Mouse (Mus musculus) forebrain, embryonic 13.5 days (tissue): Measurements from ENCODE around the gene Nudc. TPM values are rescaled to one million over a fixed set of nuclear protein-coding genes. Genes with fewer than 3 reads are reported as not detected.

Source experiments
- ATAC-seq: fragments of 200-750 bp; cut with Nextera tagmentation; 2 replicates; pipeline ENCODE4 v1.8.0; 2017
- H3K27ac ChIP-seq: fragments of 300-500 bp; sonication (generic); 2 replicates; pipeline ENCODE4 v1.5.1; 2015; ENCODE audit warnings: inconsistent platforms, mild to moderate bottlenecking, moderate library complexity
- H3K27me3 ChIP-seq: fragments of 300-500 bp; sonication (generic); 2 replicates; pipeline ENCODE4 v1.6.1; 2015; ENCODE audit warnings: mild to moderate bottlenecking, inconsistent platforms
- H3K36me3 ChIP-seq: fragments of 300-500 bp; sonication (generic); 2 replicates; pipeline ENCODE4 v1.6.1; 2015; ENCODE audit warnings: mild to moderate bottlenecking, inconsistent platforms; ENCODE audit not compliant: poor library complexity, severe bottlenecking
- H3K4me1 ChIP-seq: fragments of 300-500 bp; sonication (generic); 2 replicates; pipeline ENCODE4 v1.6.1; 2015; ENCODE audit warnings: inconsistent platforms
- H3K4me2 ChIP-seq: fragments of 300-500 bp; sonication (generic); 2 replicates; pipeline ENCODE4 v1.6.1; 2015; ENCODE audit warnings: inconsistent platforms, mild to moderate bottlenecking, moderate library complexity
- H3K4me3 ChIP-seq: fragments of 300-500 bp; sonication (generic); 2 replicates; pipeline ENCODE4 v1.5.1; 2015; ENCODE audit warnings: mild to moderate bottlenecking, inconsistent platforms
- H3K9ac ChIP-seq: fragments of 300-500 bp; sonication (generic); 2 replicates; pipeline ENCODE4 v1.6.1; 2015; ENCODE audit warnings: mild to moderate bottlenecking, inconsistent platforms
- H3K9me3 ChIP-seq: fragments of 300-500 bp; sonication (generic); replicated peaks from 2 replicates; pipeline ENCODE4 v1.6.1; 2016; ENCODE audit warnings: inconsistent platforms
- WGBS: fragments of 180-500 bp; shearing (Covaris S2); methylation state at CpG from one replicate; pipeline ENCODE4 v1.1.7; 2015; 5-methylcytosine and 5-hydroxymethylcytosine counted together
- polyA plus RNA-seq: library from polyadenylated mRNA; unstranded; fragments of >200 nt; fragmentation: Nextera tagmentation; extraction: Ambion mirVana; gene quantifications from 2 replicates; pipeline ENCODE4 v1.2.1, GENCODE M21; 2015

The Nudc gene
- polyA plus RNA-seq, 1 experiment from 2014 or later, result 312 TPM

- WGBS, result 1% methylated on average over 46 of the region's 53 CpGs
These were observed 47.6 kb downstream of the Nudc start, which contains the start of gene Trnp1 for GRCm38 (mm10) chr4:133498160-133498724. Trnp1 (minus strand) TSS chr4:133498550.

GRCm38 (mm10) chr4:133497461-133498159 is 48.2 kb downstream of the Nudc start:
- WGBS, result under 1% methylated on average over 61 of the region's 70 CpGs
- peaks cover 28% of the 10 kb centered on the region for H3K4me1 ChIP-seq

More at GRCm38 (mm10) chr4:133498160-133498724, 47.6 kb downstream of the Nudc start, which contains the start of gene Trnp1:
- peaks cover 28% of the 10 kb centered on the region for H3K4me1 ChIP-seq
- no peak within 1 kb of the TSS for H3K27ac ChIP-seq
- peak within 1 kb of the TSS; percentile 98 for H3K4me2 ChIP-seq
- peak within 1 kb of the TSS; percentile 54 for H3K4me3 ChIP-seq
- peak; percentile 93 for ATAC-seq
- H3K27me3 ChIP-seq, result peaks cover 95% of the 10 kb centered on the region
- no peaks in the 10 kb centered on the region for H3K9me3 ChIP-seq
- no peaks in the 10 kb centered on the region for H3K36me3 ChIP-seq
- peak within 1 kb of the TSS; percentile 72 for H3K9ac ChIP-seq

GRCm38 (mm10) chr4:133496738-133497445 is 48.9 kb downstream of the Nudc start:
- Histone ChIP-seq H3K27me3 (peaks cover 87% of the 10 kb centered on the region), H3K4me1 (peaks cover 28% of the 10 kb centered on the region), H3K36me3 (no peaks in the 10 kb centered on the region), H3K27ac (no peak overlapping the region), H3K4me3 (peak overlapping the region; percentile 54), H3K9ac (no peak overlapping the region; the same call in 1 of the 2 replicates), H3K9me3 (no peaks in the 10 kb centered on the region), H3K4me2 (peak overlapping the region; percentile 98)
- ATAC-seq, result no peak
- WGBS, result 16% methylated on average over 6 of the region's 6 CpGs

More at GRCm38 (mm10) chr4:133497461-133498159, 48.2 kb downstream of the Nudc start:
- Histone ChIP-seq H3K27me3 (peaks cover 95% of the 10 kb centered on the region), H3K4me3 (peak overlapping the region; percentile 54), H3K4me2 (peak overlapping the region; percentile 98), H3K36me3 (no peaks in the 10 kb centered on the region), H3K9me3 (no peaks in the 10 kb centered on the region), H3K27ac (no peak overlapping the region), H3K9ac (peak overlapping the region; percentile 72)
- peak; percentile 63 for ATAC-seq

- Histone ChIP-seq H3K9me3 (no peaks in the 10 kb centered on the region), H3K27me3 (peaks cover 76% of the 10 kb centered on the region), H3K9ac (no peak overlapping the region), H3K4me2 (no peak overlapping the region), H3K27ac (no peak overlapping the region), H3K4me3 (no peak overlapping the region), H3K4me1 (peaks cover 28% of the 10 kb centered on the region), H3K36me3 (no peaks in the 10 kb centered on the region)
- no peak for ATAC-seq
- WGBS, result 30% methylated on average over 7 of the region's 7 CpGs
These were observed 50.1 kb downstream of the Nudc start for GRCm38 (mm10) chr4:133495711-133496110.

GRCm38 (mm10) chr4:133494867-133495266 is 50.9 kb downstream of the Nudc start:
- no peak overlapping the region for H3K27ac ChIP-seq
- H3K36me3 ChIP-seq, result no peaks in the 10 kb centered on the region
- H3K4me3 ChIP-seq, result no peak overlapping the region
- 0 out of 2 replicates have a peak overlapping the region, but pooled peaks have one; percentile 59 for H3K4me2 ChIP-seq
- H3K9ac ChIP-seq, result no peak overlapping the region
- no peaks in the 10 kb centered on the region for H3K9me3 ChIP-seq
- peaks cover 28% of the 10 kb centered on the region for H3K4me1 ChIP-seq
- H3K27me3 ChIP-seq, result peaks cover 67% of the 10 kb centered on the region
- ATAC-seq, result no peak
- 65% methylated on average over 4 of the region's 4 CpGs for WGBS

GRCm38 (mm10) chr4:133494432-133494831 is 51.4 kb downstream of the Nudc start:
- Histone ChIP-seq H3K9me3 (no peaks in the 10 kb centered on the region), H3K4me2 (peak overlapping the region; percentile 59), H3K9ac (no peak overlapping the region), H3K4me1 (peaks cover 32% of the 10 kb centered on the region), H3K4me3 (peak overlapping the region; percentile 32), H3K27ac (no peak overlapping the region), H3K27me3 (peaks cover 63% of the 10 kb centered on the region), H3K36me3 (no peaks in the 10 kb centered on the region)
- WGBS, result under 1% methylated on average over 12 of the region's 12 CpGs
- ATAC-seq, result no peak

GRCm38 (mm10) chr4:133493895-133494294 is 51.9 kb downstream of the Nudc start:
- Histone ChIP-seq H3K9ac (no peak overlapping the region), H3K4me2 (peak overlapping the region; percentile 59), H3K27ac (no peak overlapping the region), H3K27me3 (peaks cover 57% of the 10 kb centered on the region), H3K4me3 (peak overlapping the region; percentile 32), H3K4me1 (peaks cover 33% of the 10 kb centered on the region), H3K9me3 (no peaks in the 10 kb centered on the region), H3K36me3 (no peaks in the 10 kb centered on the region)
- ATAC-seq, result no peak
- WGBS, result 24% methylated on average over 12 of the region's 12 CpGs

- peaks cover 36% of the 10 kb centered on the region for H3K27me3 ChIP-seq
- no peak for ATAC-seq
- WGBS, result 47% methylated on average over 10 of the region's 10 CpGs
- H3K9me3 ChIP-seq, result no peaks in the 10 kb centered on the region
- no peak overlapping the region for H3K9ac ChIP-seq
- no peak overlapping the region for H3K27ac ChIP-seq
- H3K36me3 ChIP-seq, result no peaks in the 10 kb centered on the region
- no peak overlapping the region for H3K4me3 ChIP-seq
- peaks cover 13% of the 10 kb centered on the region for H3K4me1 ChIP-seq
- H3K4me2 ChIP-seq, result no peak overlapping the region
These were observed 54.0 kb downstream of the Nudc start for GRCm38 (mm10) chr4:133491800-133492199.

GRCm38 (mm10) chr4:133489489-133490245 is 56.1 kb downstream of the Nudc start:
- ATAC-seq, result no peak

GRCm38 (mm10) chr4:133488619-133489392 is 57.0 kb downstream of the Nudc start:
- H3K27me3 ChIP-seq, result peaks cover 18% of the 10 kb centered on the region
- no peak overlapping the region for H3K9ac ChIP-seq
- H3K9me3 ChIP-seq, result no peaks in the 10 kb centered on the region
- no peak overlapping the region for H3K27ac ChIP-seq
- H3K36me3 ChIP-seq, result no peaks in the 10 kb centered on the region
- 81% methylated on average over 20 of the region's 20 CpGs for WGBS
- no peak for ATAC-seq
- peaks cover 12% of the 10 kb centered on the region for H3K4me1 ChIP-seq
- no peak overlapping the region for H3K4me2 ChIP-seq
- no peak overlapping the region for H3K4me3 ChIP-seq

More at GRCm38 (mm10) chr4:133489489-133490245, 56.1 kb downstream of the Nudc start:
- Histone ChIP-seq H3K36me3 (no peaks in the 10 kb centered on the region), H3K27ac (no peak overlapping the region), H3K27me3 (peaks cover 18% of the 10 kb centered on the region), H3K9me3 (no peaks in the 10 kb centered on the region), H3K9ac (no peak overlapping the region), H3K4me1 (peaks cover 13% of the 10 kb centered on the region), H3K4me2 (no peak overlapping the region), H3K4me3 (no peak overlapping the region)
- 53% methylated on average over 4 of the region's 4 CpGs for WGBS
